Mouse (Mus musculus) urinary bladder, postnatal 36 days (tissue): ENCODE data around the gene Rnh1.

Source experiments
- DNase-seq, 2 experiments: peaks; one replicate each; pipeline ENCODE4 v3.0.0; 2022; ENCODE audit warnings: low spot score in 2 of 2, mixed read lengths in 1 of 2

Gene Rnh1

DNA sequence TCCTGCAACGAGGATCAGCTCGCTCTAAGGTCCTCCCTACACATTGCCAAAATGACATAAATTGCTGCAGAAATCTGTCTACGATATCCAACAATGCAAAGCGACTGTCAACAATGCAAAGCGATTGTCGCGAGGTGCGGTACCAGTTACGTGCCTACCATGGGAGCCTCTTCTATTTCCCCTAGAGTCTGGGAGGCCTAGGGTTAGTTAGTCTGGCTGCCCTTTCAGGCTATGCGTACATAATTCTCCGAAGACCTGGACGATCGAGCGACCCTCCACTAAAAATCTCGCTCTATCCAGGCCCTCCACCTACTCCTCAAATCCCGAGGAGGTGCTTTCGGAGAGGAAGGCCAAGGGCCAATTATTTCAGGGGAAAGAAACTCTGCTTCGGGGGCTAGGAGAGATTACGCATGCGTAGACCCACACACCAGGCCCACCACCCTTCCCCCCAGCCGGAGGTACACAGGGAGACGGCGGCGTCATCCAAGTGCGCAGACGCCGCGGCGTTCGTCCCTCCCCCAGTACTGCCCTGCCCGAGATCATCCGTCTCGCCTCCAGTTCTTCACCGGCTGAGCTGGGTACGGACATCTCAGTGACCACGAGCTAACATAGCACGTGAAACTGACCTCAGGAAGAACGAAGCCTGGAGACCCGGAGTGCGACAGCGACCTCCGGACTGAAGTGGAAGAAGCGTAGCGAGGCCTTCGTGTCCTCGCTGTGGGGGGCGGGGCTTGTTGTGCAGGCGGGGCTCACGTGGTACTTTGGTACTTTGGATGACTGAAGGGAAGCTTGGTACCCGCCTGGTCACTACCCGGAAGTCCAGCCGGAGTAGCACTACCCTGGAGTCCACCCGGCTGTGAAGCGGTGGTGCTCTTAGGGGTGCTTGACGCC is at the start of gene Rnh1:
TSS of gene Rnh1 (minus strand) at position 742 of the 891 bp plus-strand sequence.
- DNase-seq: peak; percentile 87 to 89

DNA sequence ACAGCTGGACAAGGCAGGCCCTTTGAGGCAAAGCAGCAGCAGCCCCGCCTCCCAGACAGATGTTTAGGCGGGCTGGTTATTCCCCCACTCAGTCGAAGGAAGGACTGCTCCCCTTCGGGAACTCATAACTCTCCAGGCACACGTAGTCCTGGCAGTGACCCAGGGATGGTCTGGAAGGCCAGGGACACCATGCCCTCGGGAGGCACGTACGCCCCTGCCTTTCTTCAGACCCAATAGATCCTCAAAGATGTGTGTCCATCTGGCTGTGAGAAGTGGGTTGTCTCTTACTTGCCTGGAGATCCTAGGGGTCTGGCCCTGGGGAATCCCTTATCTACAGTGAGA is 49.4 kb upstream of the Rnh1 start:
- DNase-seq: no peak

DNA sequence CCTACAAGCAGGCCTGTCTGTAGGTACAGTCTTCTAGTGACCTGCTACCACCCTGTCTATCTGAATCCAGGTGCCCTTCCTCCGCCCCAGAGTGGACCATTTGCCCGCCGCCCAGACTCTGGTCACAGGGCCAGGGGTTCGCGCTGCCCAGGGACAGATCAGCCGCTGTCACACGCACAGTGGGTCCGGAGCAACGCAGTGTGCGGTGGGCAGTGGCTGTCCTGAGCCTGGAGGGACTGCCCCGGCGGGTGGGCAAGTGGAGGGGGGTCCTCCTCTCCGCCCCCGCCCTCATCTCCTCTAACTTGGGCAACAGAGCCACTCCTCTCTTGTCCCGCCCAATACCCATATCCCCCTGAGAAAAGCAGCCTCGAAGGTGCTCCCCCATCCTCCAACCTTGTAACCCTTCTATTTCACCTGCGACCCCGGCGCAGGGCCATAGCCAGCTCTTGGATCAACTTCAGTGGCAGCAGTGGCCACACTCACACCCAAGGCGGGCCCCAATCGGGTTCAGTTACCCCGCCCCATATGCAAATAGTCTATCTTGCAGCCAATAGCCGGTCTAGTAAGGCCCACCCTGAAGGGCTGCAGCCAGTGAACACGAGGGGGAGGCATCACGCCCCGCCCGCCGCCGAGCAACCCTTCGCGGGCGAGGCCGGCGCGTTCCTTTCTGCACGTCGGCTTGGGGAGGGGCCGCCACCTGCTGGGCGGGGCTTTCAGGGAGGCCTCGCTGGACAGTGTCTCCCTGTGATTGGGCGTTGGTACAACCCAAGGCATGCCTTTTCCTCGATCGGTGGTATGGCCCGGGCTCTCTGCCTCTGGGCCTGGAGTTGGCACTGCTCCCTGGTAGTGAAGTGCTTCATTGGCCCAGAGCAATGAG is 48.8 kb upstream of the Rnh1 start:
- peak; percentile 96 for DNase-seq

GRCm38 (mm10) chr7:141220377-141220776 is 47.7 kb upstream of the Rnh1 start:
- DNase-seq: no peak

GRCm38 (mm10) chr7:141219558-141220099 is 47.0 kb upstream of the Rnh1 start:
- DNase-seq: no peak

GRCm38 (mm10) chr7:141218557-141219133 is 46.0 kb upstream of the Rnh1 start:
- DNase-seq: peak; percentile 52 to 67

- DNase-seq: no peak
These were observed 45.5 kb upstream of the Rnh1 start for GRCm38 (mm10) chr7:141218141-141218540.

- DNase-seq: peak in 1 of 2 experiments; percentile 20
These were observed 44.8 kb upstream of the Rnh1 start for GRCm38 (mm10) chr7:141217343-141218013.

GRCm38 (mm10) chr7:141216894-141217293 is 44.2 kb upstream of the Rnh1 start:
- DNase-seq: no peak

DNA sequence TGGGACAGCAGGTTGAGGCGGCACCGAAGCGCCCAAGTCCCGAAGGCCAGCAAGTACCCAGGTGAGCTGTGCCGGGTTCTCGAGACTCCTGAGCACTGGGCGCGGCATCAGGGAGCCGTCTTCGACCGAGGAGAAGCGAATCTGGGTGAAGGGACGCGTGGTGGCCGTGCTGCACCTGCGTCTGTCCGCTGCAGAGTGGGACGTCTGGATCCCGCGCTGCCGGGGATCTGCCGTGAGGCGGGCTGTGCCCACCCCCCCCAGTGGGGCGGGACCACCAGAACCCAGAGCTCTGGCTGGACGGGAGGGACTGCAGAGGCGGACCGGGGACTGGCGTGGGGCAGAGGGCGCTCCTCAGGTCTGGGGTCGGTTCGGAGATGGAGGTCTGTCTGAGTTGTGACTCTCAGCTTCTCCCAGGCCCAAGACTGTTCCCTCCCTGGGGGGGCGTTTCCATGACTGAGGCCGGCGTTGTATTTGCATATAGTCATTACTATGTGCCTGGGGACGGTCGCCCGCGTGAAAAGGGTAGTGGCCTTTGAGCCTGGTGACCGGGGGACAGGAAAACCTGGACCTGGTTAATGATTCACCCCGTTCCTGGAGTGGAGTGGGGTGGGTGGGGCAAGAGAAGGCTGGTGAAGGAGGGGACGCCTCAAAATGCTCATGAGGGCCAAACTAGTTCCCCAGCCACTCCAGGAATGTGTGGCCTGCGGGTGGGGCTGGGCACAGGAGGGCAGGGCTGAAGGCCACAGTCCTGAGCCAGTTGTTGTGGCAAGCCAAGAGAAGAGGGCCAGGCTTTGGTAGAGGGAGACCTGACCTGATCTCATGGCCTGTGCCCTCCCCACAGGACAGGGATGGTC is 43.5 kb upstream of the Rnh1 start:
- peak; percentile 80 to 85 for DNase-seq

DNA sequence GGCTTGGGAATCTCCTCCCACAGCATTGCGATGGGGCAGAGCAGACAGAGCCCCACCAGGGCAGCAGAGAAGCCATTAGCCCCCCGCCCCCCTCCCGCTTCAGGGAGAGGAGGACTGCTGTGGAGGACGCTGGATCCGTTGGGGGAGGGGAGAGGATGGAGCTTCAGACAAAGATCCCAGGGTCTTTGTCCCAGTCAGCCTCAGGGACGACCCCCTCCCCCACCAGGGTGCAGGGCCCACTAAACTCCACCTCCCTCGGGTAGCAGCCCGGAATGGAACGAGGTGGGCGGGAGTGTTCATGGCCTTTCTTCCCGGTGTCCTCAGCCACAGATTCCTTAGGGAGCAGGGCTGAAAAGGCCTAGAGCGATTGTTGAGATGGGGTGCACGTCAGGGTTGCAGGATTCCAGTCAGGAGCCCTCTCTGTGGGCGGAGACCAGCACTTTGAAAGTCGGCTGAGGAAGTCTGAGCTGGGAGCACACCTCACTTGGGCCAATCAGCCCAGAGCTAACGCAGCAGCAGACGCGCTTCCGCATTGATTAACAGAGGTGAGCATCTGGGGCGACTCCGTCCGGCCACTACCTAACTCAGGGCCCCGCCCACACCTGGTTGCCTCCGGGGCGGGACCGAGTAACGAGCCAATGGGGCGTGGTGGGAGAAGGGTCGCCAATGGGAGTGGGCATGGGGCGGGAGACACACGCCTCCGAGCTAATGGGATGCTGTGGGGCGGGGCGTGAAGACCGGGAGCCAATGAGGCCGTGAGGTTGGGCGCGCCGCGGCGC is 42.6 kb upstream of the Rnh1 start, which contains the start of gene Rassf7:
TSS of gene Rassf7 (plus strand) at position 760 of the 779 bp plus-strand sequence.
- DNase-seq: peak; percentile 93 to 94

GRCm38 (mm10) chr7:141214310-141214709 is 41.7 kb upstream of the Rnh1 start:
- DNase-seq: no peak

GRCm38 (mm10) chr7:141213605-141214235 is 41.1 kb upstream of the Rnh1 start, which contains the start of gene Lmntd2:
Gene Lmntd2, minus strand, starts transcription at chr7:141214080.
- no peak for DNase-seq

DNA sequence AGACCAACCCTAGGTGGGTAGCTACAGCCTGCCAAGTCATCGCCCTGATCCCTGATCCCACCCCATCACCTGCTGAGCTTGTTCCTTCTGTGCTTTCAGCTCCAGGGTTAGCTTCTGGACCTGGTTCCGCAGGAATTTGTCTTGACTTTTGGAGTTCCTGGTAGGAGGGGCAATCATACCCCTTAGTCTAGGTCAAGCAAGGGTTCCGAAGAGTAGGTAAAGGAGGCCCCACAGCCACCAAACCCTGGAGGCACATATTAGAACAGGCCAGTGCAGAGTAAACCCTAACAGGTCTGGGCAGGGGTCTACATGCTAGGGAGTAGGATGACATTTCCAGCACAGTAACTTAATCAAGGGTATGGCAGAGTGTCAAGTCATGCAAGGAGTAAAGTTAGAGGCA is 40.5 kb upstream of the Rnh1 start:
- DNase-seq: no peak

- no peak for DNase-seq
These were observed 38.0 kb upstream of the Rnh1 start for GRCm38 (mm10) chr7:141210606-141211131.

GRCm38 (mm10) chr7:141210137-141210536 is 37.5 kb upstream of the Rnh1 start:
- DNase-seq: no peak

DNA sequence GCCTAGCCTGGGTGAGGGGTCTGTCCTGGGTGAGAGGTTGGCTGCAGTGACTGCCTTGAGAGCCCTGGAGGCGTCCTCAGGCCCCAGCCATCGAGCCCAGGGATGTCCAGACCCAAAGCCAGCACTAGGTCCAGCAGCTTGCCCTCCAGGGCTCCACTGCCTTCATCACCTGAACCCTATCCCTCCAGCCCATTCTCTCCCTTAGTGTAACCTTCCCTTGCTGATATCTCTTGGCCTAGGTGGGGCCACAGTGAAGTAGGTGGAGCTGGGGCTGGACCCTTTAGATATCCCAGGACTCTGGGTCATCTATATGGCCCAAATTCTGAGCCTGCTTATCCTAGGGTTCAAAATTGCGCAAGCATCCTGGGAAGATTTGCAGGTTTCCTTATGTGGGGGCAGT is 36.9 kb upstream of the Rnh1 start:
- DNase-seq: no peak

DNA sequence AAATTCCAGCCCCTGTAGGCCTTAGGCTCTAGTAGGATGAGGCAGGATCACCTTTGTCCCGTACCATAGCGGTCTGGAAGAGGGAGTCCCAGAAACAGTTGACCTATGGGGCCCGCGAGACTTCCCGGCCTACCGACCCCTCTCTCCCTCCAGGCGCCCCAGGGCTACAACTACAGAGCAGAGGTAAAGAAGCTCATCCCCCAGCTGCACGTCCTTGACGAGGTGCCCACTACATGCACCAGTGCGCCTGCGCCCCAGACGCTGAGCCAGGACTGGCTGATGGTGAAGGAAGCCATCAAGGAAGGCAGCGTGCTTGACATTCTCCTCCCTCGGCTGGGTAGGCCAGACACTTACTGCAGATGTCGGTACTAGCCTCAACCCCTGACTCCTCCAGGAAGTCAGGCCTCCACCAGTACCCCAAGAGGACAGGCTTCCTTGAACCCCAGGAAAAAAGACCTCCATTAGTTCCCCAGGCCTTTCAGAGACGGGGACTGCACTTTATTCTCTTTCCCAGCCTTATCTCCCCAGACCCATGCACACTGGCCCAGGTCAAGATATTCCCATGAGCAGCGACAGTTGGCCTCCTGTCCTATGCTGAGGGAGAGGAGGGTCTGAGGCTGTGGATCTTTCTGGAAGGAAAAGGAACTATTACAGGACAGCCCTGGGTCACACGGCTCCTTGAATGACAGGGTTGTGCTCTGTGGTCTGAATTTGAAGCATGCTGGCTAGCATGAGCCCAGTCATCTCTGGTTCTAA is 33.7 kb upstream of the Rnh1 start:
- no peak for DNase-seq
